Mouse (Mus musculus) testis, adult 2 months (tissue): ENCODE results near the gene Lgals1.

Experiments
- CTCF ChIP-seq: fragments of 200-500 bp; IDR thresholded peaks from 2 replicates; pipeline ENCODE4 v1.5.1; 2012; ENCODE audit warnings: low read depth, mild to moderate bottlenecking, inconsistent platforms, low read length, moderate library complexity; ENCODE audit not compliant: control insufficient read depth, insufficient read depth, insufficient replicate concordance
- POLR2A ChIP-seq: fragments of 200-500 bp; IDR thresholded peaks from 2 replicates; pipeline ENCODE4 v1.6.1; 2012; ENCODE audit warnings: low read depth, mild to moderate bottlenecking, inconsistent platforms, low read length, moderate library complexity; ENCODE audit not compliant: control insufficient read depth

DNA sequence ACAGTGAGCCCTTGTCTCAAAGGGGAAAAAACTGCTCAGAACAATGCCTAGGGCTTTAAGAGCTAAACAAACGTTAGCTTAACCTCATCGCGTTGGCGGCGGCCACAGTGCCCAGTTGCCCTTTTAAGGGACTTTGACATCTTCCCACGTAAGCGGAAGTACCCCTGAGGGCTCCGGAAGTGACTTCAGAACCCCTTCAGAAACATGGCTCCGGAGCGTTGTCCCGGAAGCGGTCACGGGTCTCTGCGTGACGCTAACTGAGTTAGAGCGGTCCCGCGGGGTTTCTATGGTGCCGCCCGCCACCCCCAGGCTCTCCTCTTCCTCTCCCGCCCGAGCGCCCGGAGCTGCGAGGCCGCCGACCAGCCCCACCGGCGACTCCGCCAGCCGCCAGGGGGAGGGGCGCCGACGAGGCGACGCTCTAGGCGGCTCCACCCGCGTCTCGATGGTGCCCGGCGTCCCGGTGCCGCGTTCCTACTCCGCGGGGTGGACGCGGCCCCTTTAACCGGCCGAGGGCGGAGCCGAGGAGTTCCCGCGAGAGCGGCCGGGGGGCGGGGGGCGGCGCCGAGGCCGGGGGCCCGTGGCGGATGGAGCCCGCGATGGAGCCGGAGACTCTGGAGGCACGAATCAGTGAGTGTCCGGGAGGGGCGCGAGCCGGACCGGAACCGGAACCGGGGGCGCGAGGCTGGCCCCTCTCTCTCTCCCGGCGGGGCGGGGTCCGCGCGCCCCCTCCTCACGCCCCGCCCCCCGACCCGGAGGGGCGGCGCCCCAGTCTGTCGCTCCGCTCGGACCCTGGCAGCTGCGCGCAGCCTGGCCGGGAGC, 49.3 kb upstream of the Lgals1 start, which contains the start of gene Gga1:
- TF ChIP-seq CTCF (no peak), POLR2A (peak; percentile 62; the same call in 1 of the 2 replicates)
